18 mouse cellular contexts compared by ENCODE assay signal in genomic region chr15:70764045-70764444, GRCm38 (mm10).
A peak's percentile ranks its signal among the peaks of the same experiment; 100 is the strongest.
DNase-seq lines count a peak whose midpoint lies in the region; ATAC-seq and TF ChIP-seq lines count a peak whose summit lies in the region.
"Had no signal": no experiment of that assay in that cellular context is flagged by ENCODE, and none has a peak within 500 bp of the region (broad histone marks: within the 10 kb centered on the region; RNA-seq: fewer than 3 reads in every experiment).

No protein-coding gene starts in this region.

- 0 out of 2 replicates have a peak, but pooled peaks have one; percentile 60 for ATAC-seq in forebrain, embryonic 12.5 days (ENCODE audit: low FRiP score)
- ATAC-seq: intestine, embryonic 16.5 days had no signal

- 13% methylated on average over 1 of the region's 1 CpGs for WGBS in forebrain, embryonic 12.5 days

- H3K36me3 ChIP-seq in forebrain, embryonic 12.5 days (replicated peaks) = no peaks in the 10 kb centered on the region
- H3K36me3 ChIP-seq: hindbrain, embryonic 15.5 days; limb, embryonic 10.5 days had no signal

- no peak overlapping the region for H3K4me3 ChIP-seq in layer of hippocampus, adult 2 months
- no peak overlapping the region for H3K4me3 ChIP-seq in forebrain, embryonic 12.5 days (replicated peaks)
- H3K4me3 ChIP-seq: hindbrain, embryonic 15.5 days; limb, embryonic 10.5 days had no signal

- 0 out of 2 replicates have a peak, but pooled peaks cover 6% of the 10 kb centered on the region for H3K4me1 ChIP-seq in forebrain, embryonic 12.5 days
- H3K4me1 ChIP-seq: hindbrain, embryonic 15.5 days; limb, embryonic 10.5 days had no signal

- no peak overlapping the region for H3K27ac ChIP-seq in layer of hippocampus, adult 2 months
- no peak overlapping the region for H3K27ac ChIP-seq in forebrain, embryonic 12.5 days
- H3K27ac ChIP-seq: hindbrain, embryonic 15.5 days; limb, embryonic 10.5 days had no signal

- no peak for TF ChIP-seq CTCF in layer of hippocampus, adult 2 months (conservative IDR thresholded peaks at IDR 0.05)

- H3K9me3 ChIP-seq in forebrain, embryonic 12.5 days = no peaks in the 10 kb centered on the region
- H3K9me3 ChIP-seq: hindbrain, embryonic 15.5 days; limb, embryonic 10.5 days had no signal

- H3K4me2 ChIP-seq in forebrain, embryonic 12.5 days = no peak overlapping the region
- H3K4me2 ChIP-seq: hindbrain, embryonic 15.5 days had no signal

- no peaks in the 10 kb centered on the region for H3K27me3 ChIP-seq in forebrain, embryonic 12.5 days
- H3K27me3 ChIP-seq: hindbrain, embryonic 15.5 days had no signal

- no peak overlapping the region for H3K9ac ChIP-seq in forebrain, embryonic 12.5 days
- H3K9ac ChIP-seq: hindbrain, embryonic 15.5 days had no signal

- DNase-seq in layer of hippocampus, adult 2 months (ENCODE audit: low spot score in 2 of 2) = peak; percentile 27 to 34
- no peak for DNase-seq in layer of hippocampus, postnatal 10 days (ENCODE audit: low spot score in 2 of 2)
- peak; percentile 38 for DNase-seq in brain, adult 2 months (ENCODE audit: low read depth, low spot score)
- peak; percentile 35 for DNase-seq in layer of hippocampus, adult 9-11 months
- no peak for DNase-seq in kidney, postnatal 14 days
- DNase-seq in cerebellum, postnatal 10 days = no peak
- DNase-seq: cerebellum, adult 9-10 months; gastrocnemius, postnatal 14 days; heart, adult 18-20 months; heart, postnatal 4 days; lung, adult 18-20 months; lung, postnatal 4 days; right cerebral cortex, postnatal 25 days; thymus, adult 18-20 months had no signal

Comparison
In these comparisons a context has a peak if more than half of its experiments do, and no peak if none do; other contexts are left out.
1. DNase-seq: peak in layer of hippocampus, adult 2 months (2 of 2), brain, adult 2 months (single experiment) and layer of hippocampus, adult 9-11 months (single experiment); none in layer of hippocampus, postnatal 10 days (0 of 2), kidney, postnatal 14 days (single experiment) and cerebellum, postnatal 10 days (0 of 2).